Mouse (Mus musculus) large intestine, adult 2 months (tissue): ENCODE measurements around the gene Rps6ka1. TPM values are rescaled to one million over a fixed set of nuclear protein-coding genes. Genes with fewer than 3 reads are reported as not detected.
"Not testable (repeated sequence)": the region's sequence is repeated elsewhere in the genome, so short reads cannot be mapped to it uniquely, and the experiment has no call there.

Experiments used
- DNase-seq: peaks from one replicate; pipeline ENCODE4 v3.0.0-alpha.2; 2012; ENCODE audit warnings: low read depth, low spot score
- WGBS: fragments of 180-500 bp; shearing (Covaris S2); methylation state at CpG from one replicate; pipeline ENCODE4 v1.1.7; 2018; 5-methylcytosine and 5-hydroxymethylcytosine counted together
- polyA plus RNA-seq: library from polyadenylated mRNA; depleted of rRNA; stranded (reverse); fragments of >200 nt; gene quantifications from 2 replicates; pipeline ENCODE4 v1.2.3, GENCODE M21; 2012; rRNA removed

Rps6ka1 gene
- polyA plus RNA-seq: 149 and 190 TPM in 2 replicates

DNA sequence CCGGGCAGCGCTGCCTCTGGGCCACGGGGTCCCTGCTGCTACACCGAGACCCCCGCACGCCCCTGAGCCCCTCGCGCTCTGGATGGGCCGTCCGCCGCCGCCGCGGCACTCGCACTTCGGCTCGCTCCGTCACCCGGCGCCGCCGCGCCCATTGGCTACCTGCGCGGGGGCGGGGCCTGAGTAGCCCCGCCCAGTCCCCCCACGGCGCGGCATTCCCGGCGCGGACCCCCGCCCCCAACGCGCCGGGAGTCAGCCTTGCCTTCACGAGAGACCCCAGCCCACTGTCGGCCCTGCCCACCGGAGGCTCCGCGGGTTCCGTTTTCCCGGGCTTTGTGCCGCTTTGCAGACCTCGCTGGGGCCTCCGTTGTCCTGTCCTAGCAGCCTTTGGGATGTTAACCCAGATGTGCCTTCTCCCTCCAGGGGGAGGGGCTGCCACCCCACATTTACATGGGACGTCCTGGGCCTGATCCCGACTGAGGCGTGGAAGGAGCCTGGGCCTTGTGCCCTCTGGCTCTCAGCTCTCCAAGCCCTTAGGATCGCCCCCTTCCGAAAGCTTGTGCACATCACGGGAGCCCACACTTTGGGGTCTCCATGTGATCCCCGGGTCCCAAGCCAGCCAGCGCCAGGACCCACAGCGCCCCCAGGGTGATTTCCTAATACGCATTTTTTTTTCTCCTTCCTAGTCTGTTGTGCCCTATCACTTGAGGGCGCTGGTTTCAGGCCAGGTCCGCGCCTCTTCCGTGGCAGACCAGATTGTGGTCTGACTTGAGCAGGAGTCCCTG is at the start of gene Rps6ka1:
Gene Rps6ka1 (minus strand): TSS at position 126 of the 782 bp plus-strand sequence.
- 2% methylated on average over 56 of the region's 61 CpGs for WGBS

DNA sequence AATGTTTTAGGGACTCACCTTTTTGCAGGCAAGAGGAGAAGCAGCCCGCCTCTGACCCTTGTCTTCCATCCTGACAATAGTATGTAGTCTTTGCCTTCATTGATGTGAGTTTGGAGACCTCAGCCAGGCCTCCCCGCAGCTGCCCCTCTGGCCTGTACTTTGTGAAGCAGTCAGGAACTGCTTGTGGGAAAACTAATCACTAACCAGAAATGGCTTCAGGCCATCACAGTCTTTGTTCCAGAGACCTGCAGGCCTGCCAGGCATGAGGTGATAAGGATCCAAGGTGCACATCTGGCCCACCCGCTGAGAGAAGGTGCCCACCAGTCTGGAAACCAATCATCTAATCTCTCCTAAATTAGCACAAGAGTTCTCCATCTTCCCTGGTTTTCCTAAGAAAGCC is 44.2 kb upstream of the Rps6ka1 start:
- DNase-seq: no peak
- 87% methylated on average over 3 of the region's 3 CpGs for WGBS

More for the DNA sequence above, at the start of gene Rps6ka1:
- DNase-seq: no peak

DNA sequence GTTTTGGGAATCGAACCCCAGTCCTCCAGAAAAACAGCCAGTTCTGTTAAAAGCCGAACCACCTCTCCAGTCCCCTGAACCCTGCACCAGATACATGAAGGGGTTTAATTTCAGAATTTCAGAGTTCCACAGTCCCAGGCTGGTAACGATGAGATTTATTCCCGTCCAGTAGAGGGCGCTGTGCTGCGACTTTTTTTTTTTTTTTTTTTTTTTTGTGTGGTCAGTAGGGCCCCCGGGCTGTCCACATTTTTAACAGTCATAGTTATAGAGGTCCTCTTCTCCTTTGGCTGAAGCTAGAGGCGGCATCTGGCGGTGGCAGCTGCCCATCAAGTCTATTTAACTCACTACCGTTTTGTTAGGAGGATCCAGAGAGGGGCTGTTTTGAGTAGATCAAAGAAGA is 43.8 kb upstream of the Rps6ka1 start:
- DNase-seq: no peak
- 20% methylated on average over 10 of the region's 10 CpGs for WGBS

DNA sequence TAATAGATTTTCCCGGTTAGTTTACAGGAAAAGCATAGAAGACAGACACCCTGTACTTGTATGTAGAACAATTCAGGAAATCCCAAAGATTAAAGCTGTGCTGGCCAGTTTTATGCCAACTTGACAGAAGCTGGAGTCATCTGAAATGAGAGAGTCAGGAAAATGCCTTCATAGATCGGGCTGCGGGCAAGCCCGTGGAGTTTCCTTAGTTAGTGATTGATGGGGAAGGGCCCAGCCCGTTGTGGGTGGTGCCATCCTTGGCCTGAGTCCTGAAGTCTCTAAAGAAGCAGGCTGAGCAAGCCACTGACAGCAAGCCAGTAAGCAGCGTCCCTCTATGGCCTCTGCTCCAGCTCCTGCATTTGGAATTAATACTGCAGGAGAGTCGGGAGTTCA is 41.7 kb upstream of the Rps6ka1 start:
- no peak for DNase-seq
- WGBS: 6% methylated on average over 7 of the region's 7 CpGs

- no peak for DNase-seq
- 24% methylated on average over 15 of the region's 15 CpGs for WGBS
Observed at GRCm38 (mm10) chr4:133928576-133929277, 41.1 kb upstream of the Rps6ka1 start.

GRCm38 (mm10) chr4:133925204-133925603 is 37.6 kb upstream of the Rps6ka1 start:
- no peak for DNase-seq
- 65% methylated on average over 4 of the region's 4 CpGs for WGBS

GRCm38 (mm10) chr4:133923743-133924142 is 36.1 kb upstream of the Rps6ka1 start:
- DNase-seq: no peak
- WGBS: 78% methylated on average over 5 of the region's 5 CpGs

DNA sequence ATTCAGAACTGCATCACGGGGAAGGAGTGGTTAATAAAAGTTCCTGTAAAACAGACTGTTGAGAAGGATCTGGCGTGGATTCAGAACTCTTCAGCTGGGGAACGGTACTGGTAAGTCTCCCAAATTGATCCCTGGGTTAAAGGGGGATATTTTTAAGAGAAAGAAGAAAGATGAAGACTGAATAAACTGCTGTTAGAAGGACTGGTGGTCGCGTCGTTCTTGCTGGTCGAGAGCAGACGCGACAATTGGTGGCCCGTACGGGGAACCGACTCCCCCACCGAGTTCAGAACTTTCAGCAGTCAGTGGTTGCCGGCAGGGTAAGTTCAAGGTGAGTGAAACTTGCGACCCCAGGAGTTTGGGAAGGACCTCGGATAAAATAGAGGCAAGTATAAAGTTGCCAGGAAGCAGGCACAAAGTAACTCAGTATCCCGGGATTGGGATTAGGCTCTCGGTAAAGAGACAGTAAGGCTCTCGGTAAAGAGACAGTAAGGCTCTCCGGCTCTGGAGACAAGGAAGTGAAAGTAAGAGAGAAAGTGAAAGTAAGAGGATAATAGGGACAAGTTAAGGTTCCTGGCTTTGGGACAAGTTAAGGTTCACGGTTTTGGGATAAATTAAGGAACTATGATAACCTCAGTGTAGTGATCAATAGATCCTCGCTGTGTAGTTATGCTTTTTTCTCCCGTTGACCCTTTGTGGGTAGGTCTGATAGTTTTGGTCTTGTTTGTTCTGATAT is 30.7 kb upstream of the Rps6ka1 start:
- WGBS: 86% methylated on average over 23 of the region's 23 CpGs

DNA sequence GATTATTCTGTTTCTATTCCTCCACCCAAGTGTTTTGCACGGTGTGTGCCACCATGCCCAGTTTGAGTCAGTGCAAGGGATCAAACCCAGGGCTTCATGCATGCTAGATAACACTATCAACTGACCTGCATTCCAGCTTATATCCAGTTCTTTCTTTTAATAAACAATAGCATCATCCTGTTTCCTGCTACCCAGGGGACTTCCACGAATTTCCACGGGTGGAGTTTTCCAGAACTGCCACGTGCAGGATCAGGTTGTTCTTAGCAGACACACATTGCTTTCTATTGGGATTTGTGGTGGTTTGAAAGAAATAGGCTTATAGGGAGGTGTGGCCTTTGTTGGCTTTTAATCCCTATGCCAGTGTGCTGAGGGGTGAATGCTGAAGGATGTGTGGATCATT is 24.4 kb upstream of the Rps6ka1 start:
- DNase-seq: no peak
- WGBS: 74% methylated on average over 4 of the region's 4 CpGs

More for the DNA sequence above, 30.7 kb upstream of the Rps6ka1 start:
- not testable (repeated sequence) for DNase-seq

DNA sequence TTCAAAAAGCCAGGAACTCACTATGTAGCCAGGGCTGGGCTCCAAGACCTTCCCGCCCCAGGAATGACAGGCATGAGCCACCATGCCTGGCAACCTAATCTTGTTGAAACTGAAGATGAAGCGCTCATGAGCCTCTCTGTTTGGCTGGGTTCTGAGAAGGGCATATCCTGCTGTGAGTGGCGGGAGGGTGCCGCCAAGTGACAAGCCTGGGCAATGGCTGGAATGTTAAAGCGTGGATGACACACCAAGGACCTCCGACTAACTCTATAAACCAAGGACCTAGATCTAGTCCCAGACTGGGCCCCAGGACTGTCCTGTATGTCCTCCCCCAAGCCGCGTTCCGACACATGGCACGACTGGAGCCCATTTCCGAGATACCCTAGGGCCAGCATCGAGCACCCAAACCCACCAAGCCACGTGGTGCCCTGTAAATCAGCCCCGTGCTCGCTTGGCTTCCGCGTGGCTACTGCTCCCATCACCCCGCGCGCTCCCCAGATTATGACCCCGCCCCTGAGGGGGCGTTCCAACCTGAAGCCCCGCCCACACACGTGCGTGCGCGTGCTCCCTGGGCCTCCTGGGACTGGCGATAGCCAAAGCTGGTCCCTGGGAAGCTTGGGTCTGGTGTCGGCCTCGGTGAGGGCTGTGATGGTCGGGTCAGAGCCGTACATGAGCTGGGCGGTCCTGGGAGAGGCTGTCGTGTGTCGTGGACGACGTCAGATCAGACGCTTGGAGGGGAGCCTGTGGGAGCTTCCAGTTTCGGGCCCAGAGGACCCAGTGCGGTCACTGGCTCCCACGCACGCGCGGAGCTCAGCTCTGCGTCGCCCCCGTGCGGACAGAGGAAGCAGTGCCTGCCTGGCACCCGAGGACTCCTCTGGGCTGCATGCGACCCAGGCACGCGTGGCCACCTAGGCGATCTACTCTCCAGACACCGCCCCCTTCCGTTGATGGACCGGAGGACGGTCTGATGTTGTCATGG is 22.9 kb upstream of the Rps6ka1 start:
- under 1% methylated on average over 57 of the region's 57 CpGs for WGBS
- peak; percentile 91 for DNase-seq

DNA sequence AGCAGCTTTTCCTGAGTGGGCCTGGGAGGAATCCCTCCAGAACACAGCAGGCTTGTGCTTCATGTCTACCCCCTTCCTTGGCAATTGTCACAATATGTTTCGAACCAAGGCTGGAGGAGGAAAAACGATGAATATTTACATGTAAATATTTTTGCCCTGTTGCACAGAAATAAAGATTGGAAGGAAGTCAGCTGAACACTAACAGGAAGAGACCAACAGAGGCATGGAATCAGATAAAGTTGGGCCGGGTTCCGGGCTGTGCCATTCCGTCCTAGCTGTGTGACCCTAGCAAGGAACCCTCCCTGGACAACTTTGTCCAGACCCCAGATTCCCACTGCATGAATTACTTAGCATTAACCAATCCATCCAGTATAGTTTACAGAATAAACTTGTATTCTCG is 20.5 kb upstream of the Rps6ka1 start:
- no peak for DNase-seq
- WGBS: 83% methylated on average over 6 of the region's 6 CpGs

GRCm38 (mm10) chr4:133907086-133907485 is 19.5 kb upstream of the Rps6ka1 start:
- 30% methylated on average over 4 of the region's 4 CpGs for WGBS
- no peak for DNase-seq

GRCm38 (mm10) chr4:133906336-133906735 is 18.7 kb upstream of the Rps6ka1 start:
- WGBS: 79% methylated on average over 5 of the region's 5 CpGs
- not testable (repeated sequence) for DNase-seq

GRCm38 (mm10) chr4:133905167-133905566 is 17.6 kb upstream of the Rps6ka1 start:
- 84% methylated on average over 7 of the region's 7 CpGs for WGBS
- DNase-seq: no peak

DNA sequence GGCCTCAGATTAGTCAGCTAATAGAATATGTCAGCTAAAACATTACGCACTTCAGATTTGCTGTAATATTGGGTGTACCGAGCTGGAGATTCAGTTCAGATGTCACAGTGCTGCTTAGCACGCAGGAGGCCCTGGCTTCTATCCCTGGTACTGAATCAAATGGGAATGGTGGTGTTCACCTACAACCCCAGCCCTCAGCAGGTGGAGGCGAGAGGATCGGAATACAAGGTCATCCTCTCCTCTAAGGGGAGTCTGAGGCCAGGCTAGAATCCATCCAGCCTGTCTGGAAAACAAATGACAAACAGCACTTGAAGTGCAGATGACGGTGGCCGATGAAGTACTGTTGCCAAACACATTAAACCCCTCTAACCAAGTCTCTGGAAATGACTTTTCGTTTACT is 16.7 kb upstream of the Rps6ka1 start:
- WGBS: 84% methylated on average over 8 of the region's 8 CpGs
- no peak for DNase-seq

- 40% methylated on average over 7 of the region's 7 CpGs for WGBS
- no peak for DNase-seq
Observed at GRCm38 (mm10) chr4:133903372-133903771, 15.8 kb upstream of the Rps6ka1 start.

- 96% methylated on average over 2 of the region's 2 CpGs for WGBS
Observed at GRCm38 (mm10) chr4:133902510-133902909, 14.9 kb upstream of the Rps6ka1 start.

DNA sequence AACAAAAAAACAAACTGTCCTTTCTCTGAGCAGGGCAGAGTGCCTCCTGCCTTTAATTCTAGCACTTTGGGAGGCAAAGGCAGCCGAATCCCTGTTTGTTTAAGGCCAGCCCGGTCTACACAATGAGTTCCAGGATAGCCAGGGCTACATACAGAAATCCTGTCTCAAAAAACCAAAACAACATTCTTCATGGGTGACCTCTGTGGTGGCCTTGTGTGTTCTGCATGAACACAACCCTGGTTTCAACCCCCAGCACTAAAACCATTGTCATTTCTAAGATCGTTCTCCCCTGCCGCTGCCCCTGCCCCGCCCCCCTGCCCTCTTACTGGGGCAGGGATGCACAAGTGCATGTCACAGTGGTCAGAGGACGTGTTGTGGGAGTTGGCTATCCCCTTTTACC is 13.3 kb upstream of the Rps6ka1 start:
- WGBS: 92% methylated on average over 6 of the region's 6 CpGs
- no peak for DNase-seq

More at GRCm38 (mm10) chr4:133902510-133902909, 14.9 kb upstream of the Rps6ka1 start:
- no peak for DNase-seq

- no peak for DNase-seq
- 80% methylated on average over 6 of the region's 6 CpGs for WGBS
Observed at GRCm38 (mm10) chr4:133900352-133900751, 12.8 kb upstream of the Rps6ka1 start.
